Mouse (Mus musculus) activated CD4-positive, CD25-positive, alpha-beta regulatory T cell, adult 4 months (primary cell): Measurements from ENCODE around the gene Gtf3c4. TPM values are rescaled to one million over a fixed set of nuclear protein-coding genes. Genes with fewer than 3 reads are reported as not detected.

Experiments
- ATAC-seq: one replicate; pipeline ENCODE4 v1.8.0; 2017
- polyA plus RNA-seq, 2 experiments: library from polyadenylated mRNA; unstranded; fragments of 100-300 nt; shearing (Covaris generic); gene quantifications; one replicate each; pipeline ENCODE4 v1.2.1; 2017

The Gtf3c4 gene
- polyA plus RNA-seq, 2 experiments from 2014 or later, result 1.9 to 2.4 TPM

GRCm38 (mm10) chr2:28799575-28799974, 40.6 kb downstream of the Gtf3c4 start:
- ATAC-seq, result no peak

DNA sequence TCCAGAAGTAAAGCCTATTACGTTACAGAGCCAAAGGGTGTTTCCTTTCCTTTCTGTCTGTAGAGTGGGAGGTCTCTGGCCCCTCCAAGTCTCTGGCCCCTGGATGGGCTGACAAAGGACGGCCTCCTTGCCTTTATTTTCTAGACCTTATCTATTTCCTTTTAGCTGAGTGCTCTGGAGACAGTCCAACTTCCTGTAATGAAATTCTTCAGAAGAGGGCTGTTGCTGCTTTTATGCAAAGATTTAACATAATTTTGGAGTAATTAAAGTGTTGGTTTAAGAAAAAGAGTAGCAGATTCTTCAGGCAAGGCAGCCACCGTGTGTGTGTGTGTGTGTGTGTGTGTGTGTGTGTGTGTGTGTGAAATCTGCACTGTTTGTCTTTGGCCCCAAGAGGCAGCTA, 41.8 kb downstream of the Gtf3c4 start:
- ATAC-seq, result no peak

DNA sequence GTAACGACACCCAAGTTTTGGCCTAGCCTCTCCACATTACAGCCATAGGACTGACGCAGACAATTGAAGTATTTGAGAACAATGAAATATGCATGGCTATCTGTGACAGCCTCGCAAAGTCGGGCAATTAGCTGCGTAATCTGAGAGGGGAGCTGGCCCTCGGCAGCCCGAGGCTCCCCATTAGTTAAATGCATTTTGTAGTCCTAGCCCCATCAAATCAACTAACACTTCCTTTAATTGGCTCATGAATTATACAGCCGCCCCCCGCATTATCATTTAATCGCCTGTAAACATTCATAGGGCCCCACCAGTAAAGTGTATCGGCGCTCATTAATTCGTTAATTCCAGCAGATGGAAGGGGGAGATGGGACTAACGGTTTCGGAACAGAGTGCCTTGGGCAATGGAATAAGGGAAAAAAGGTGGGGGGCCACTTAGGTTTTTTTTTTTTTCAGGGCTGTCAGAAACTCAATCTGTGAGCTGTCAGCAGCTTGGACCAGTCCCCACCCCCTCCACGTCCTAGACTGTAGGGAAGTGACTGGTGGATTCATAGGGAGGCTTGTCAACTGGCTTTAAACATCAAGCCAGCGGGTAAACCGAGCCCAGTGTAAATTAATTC, 42.6 kb downstream of the Gtf3c4 start:
- ATAC-seq, result no peak

DNA sequence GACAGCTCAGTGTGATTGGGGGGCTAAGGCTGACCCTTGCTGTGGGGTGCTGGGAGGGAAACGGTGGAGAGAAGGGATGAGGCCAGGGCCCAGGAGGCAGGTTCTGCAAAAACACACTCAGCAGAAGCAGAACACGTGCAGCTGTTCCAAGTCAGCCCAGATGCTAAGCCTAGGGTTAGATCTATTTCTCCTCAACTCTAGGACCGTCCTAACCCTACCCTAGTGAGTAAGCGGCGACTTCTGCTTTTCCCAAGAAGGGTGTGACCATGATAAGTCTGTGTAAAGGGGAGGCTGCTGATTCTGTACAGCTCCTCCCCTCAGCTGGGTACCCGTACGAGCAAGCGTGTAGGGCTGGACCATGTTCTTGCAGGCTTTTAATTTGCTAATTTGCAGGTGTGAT, 43.9 kb downstream of the Gtf3c4 start:
- ATAC-seq, result no peak

- ATAC-seq, result no peak
Measured at GRCm38 (mm10) chr2:28794623-28795022, 45.5 kb downstream of the Gtf3c4 start.

- ATAC-seq, result no peak
Measured at GRCm38 (mm10) chr2:28792931-28793610, 47.1 kb downstream of the Gtf3c4 start.

DNA sequence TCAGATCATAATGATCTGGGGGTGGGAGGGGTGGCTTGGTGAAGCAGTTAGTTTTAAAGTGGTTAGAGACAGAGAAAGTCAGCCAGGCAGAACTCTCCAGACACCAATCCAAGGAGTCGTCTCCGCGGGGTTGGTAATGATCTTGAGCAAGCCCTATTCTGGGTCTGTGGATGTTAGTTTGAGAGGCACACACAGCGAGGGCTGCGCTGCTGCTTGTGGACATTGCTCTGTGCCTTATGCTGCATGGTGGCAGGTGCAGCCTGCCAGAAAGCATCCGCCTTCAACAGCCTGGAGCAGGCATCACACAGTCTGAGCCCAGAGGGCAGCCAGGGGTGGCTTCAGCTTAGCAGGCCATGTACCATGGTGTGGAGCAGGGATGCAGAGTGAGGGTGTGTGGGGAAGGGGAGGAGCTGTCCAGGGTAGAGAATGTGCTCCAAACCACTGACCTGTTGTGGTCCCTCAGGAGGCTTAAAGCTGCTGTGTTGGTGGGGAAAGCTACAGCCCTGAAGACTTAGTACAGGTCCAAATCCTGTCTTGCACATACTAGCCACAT, 53.0 kb downstream of the Gtf3c4 start:
- ATAC-seq, result no peak

- no peak for ATAC-seq
Measured at GRCm38 (mm10) chr2:28786355-28787066, 53.6 kb downstream of the Gtf3c4 start.

GRCm38 (mm10) chr2:28781310-28781709, 58.9 kb downstream of the Gtf3c4 start:
- ATAC-seq, result no peak

DNA sequence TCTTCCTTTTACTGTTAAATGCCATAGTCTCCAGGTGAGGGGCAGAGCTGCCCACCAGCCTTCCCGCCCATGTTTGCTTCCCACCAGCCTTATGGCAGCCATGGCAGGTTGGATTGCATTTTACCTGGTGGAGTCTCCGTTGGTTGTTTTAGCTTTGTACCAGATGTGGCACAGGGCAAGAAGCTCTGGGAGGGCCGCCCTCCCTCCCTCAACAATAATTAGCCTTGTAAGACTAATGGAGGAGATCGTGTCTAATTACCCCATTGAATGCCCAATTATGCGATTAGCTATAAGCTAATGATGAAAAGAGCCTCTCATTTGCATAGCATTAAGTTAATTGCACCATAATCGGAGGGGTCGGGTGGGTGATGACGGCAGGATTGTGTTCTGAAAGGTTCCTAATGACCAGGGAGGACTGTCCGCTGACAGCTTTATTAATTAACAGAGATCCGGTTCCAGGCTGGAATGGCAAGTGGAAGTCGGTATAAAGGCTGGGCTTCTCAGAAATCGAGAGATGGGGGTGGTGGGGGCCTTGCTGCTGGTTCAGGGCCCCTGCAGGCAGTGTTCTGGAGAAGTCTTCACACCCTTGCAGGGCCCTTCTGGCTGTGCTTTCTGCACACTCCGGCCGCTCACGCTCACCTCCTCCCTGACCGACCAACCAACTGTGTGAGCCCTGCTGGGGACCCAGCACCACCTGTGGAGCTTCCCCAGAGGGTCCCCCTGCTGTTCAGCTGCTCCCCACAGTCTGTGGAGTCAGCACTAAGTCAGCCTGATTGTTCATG, 60.0 kb downstream of the Gtf3c4 start:
- no peak for ATAC-seq

DNA sequence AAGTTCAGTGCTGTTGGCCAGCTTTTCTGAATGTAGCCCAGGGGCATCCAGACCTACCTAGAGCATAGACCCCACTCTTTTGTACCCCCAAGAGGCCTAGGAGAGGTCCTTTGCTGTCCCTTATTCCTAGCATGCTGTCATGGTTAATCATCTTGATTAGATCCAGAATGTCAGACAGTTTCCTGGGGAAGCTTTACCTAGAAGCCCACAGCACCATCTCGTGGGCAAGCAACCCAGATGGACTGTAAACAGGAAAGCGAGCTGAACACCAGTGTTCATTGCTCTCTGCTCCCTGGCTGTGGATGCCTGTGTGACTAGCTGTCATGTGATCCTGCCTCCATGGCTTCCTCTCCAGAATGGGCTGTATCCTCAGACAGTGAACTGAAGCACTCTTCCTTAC, 63.4 kb downstream of the Gtf3c4 start:
- no peak for ATAC-seq

DNA sequence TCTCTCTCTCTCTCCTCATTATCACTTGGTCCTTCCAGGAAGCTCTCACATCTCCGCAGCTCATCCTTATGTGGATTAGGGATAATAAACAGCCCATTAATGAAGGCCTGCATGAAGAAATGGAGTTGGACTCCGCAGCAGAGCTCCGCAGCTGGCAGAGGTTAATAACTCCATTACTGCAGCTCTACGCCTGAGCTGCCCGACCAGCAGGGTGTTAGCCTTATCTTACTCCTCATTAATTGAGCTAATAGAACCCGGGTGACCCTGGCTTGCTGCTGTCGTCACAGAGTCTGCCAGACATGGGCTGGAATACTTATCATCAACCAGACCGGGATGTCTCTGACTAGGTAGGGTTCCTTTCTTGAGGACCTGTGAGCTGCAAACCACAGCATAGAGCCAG, 66.1 kb downstream of the Gtf3c4 start:
- no peak for ATAC-seq

Other genes starting within 250 kb of the Gtf3c4 start
- under 1 TPM; 0.20 to 0.85 TPM for gene Gfi1b, start 218.4 kb downstream of the Gtf3c4 start, polyA plus RNA-seq
- 10 to 100 TPM; 13.9 to 16.2 TPM for gene Tsc1, start 199.1 kb downstream of the Gtf3c4 start, polyA plus RNA-seq
- 1 to 10 TPM in 1 of 2 experiments, not detected in 1; 1.4 TPM for gene Spaca9, start 140.6 kb downstream of the Gtf3c4 start, polyA plus RNA-seq
- gene Ak8, start 140.2 kb downstream of the Gtf3c4 start, polyA plus RNA-seq, result not detected
- gene Ddx31, start within 50 bp of the Gtf3c4 start, polyA plus RNA-seq, result 10 to 100 TPM; 11.1 to 11.4 TPM
- not detected for gene Barhl1, start 76.3 kb upstream of the Gtf3c4 start, polyA plus RNA-seq
- gene Cfap77, start 214.7 kb upstream of the Gtf3c4 start, polyA plus RNA-seq, result 1 to 10 TPM; 1.2 TPM
- gene Ttf1, start 219.9 kb upstream of the Gtf3c4 start, polyA plus RNA-seq, result 10 to 100 TPM; 15.4 to 18.3 TPM